Mouse (Mus musculus) testis, postnatal 14 days (tissue): ENCODE results near the gene Nox1.
A peak's percentile ranks its signal among the peaks of the same experiment; 100 is the strongest.

Source experiments
- DNase-seq: peaks from one replicate; pipeline ENCODE4 v3.0.0; 2021; ENCODE audit warnings: low spot score

Nox1 gene

DNA sequence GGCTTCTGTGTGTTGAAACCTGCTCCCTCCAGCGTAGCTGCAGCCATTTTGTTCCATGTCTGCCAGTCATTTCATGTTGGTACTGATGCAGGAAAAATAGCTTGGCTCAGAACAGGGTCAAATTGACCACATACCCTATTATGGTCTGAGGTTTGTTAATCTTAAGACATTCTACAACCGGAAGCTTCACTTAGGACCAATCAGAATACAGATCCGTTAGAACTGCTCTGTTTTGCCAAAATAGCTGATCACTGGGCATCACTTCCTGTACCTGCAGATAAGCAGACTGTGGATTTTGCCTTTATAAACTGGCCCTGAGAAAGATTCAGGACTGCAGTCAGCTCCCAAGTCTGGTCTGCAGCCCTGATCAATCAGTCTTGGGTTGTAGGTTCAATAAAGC lies 93.2 kb downstream of the Nox1 start:
- DNase-seq = no peak

DNA sequence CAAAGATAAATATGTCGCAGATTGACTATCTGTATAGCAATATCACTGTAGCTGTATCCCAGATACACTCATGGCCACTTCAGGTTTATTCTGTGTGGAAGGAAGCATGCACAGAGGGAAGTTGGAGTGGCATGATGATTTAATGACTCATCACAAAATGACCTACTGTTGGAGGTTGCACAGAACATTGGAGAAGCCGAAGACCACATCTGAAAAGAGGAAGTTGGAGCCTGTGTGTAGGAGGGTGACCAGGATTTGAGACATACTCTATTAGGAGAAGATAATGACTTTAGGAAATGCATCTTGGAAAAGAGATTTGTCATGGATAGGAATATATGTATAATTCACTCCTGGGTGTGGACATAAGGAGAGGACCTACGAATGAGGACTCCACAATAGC lies 105.3 kb downstream of the Nox1 start:
- DNase-seq = no peak

DNA sequence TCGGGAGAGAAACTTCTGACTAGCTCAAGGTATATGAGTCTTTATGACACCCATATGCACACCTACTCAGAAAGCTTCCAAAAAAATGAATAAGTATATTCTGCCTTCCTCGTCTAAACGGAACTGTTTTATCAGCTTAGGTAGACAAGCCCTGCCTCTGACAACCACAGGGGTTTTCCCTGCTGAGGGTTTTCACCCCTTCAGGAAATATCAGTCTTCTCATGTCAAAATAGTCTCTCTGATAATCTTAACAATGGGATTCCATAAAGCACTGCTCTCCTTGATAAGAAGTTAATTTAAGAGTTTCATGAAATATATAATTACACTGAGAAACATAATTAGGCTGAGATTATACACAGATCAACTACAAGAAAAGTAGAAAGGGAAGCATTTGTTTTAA lies 110.0 kb downstream of the Nox1 start:
- no peak for DNase-seq

DNA sequence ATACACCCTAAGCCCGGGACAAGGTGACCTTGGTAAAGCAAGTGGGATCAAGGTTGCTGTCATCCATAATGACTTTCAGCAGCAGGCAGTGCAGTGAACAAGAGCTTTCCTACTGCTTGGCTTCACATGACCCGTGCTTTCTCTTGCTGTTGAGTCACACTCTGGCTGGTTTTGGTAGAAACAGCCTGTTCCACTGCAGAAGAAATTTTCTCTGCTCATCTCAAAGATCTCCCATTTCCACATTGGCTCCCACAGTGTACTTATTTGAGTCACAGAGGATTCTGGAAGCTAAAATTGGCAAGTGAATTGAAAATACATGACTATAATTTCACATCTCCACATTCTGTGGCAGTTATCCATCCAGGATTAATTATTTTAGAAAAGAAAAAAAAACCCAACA lies 119.1 kb downstream of the Nox1 start:
- DNase-seq = no peak

DNA sequence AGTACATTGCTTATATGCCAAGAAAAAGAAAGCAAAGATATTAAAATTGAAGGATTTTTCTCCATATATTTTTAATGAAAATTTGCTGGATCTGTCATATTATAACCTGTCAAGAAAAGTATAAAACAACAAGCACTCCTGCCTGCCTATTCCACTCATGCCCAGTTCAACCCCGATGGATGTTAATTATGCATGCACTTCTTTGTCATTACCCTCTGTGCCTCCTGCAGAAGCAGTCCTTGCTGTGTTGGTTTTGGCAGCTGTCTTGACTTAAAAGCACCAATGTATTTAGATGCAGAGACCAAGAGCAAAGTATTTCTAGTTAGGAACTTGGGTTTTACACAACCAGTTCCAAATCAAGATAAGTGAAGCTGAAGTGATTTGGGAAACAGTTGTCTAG lies 136.3 kb downstream of the Nox1 start:
- DNase-seq = no peak

DNA sequence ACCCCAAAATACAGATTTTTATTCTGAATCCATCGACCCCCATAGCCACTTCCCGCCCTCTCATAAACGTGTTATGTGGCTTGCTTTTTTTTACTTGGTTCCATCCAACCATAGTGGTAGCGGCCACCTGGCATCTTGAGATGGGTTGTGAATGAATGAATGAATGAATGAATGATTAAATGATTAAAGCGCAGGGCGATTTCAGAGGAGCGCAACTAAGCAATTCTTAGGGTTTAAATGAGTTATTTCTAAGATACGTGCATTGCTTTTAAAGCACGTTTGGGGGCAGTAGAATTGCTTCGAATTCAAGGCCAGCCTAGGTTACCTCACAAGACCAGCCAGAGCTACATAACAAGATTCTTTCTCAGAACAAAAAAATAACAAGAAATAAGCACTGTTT lies 162.0 kb downstream of the Nox1 start:
- DNase-seq = no peak

DNA sequence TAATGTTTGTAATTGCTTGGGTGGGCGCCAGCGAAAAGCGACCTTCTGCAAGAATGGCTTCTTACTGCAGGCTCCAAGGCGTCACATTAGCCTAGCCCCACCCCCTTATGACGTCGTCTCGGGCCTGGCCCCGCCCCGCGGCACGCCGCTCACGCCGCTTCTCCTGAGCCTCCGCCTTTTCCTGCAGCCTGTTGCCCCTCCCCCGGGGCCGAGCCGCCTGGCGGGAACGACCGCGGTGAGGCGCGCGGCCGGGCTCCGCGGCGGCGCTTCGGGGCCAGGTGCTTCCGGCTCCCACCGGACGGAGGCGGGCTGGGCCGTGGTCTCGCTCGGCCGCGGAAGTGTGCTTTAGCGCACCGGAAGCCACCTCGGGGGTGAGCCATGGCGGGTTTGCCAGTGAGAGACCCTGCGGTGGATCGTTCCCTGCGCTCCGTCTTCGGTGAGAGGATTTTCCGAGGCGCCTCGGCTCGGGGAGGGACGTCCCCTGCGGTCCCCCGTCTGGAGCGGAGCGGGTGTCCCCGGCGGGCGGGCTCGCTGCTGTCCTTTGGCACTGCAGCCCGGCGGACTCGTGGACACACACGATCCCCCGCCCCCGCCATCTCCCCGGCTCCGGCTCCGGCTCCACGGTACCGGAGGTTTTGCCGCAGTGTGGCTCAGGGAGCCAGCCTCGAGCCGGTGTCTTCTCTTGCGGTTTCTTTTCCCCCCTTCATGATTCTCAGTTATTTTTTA lies 162.6 kb downstream of the Nox1 start, which contains the start of gene Cstf2:
Gene Cstf2, plus strand, starts transcription at position 201 of the 726 bp plus-strand sequence.
- peak; percentile 94 for DNase-seq

DNA sequence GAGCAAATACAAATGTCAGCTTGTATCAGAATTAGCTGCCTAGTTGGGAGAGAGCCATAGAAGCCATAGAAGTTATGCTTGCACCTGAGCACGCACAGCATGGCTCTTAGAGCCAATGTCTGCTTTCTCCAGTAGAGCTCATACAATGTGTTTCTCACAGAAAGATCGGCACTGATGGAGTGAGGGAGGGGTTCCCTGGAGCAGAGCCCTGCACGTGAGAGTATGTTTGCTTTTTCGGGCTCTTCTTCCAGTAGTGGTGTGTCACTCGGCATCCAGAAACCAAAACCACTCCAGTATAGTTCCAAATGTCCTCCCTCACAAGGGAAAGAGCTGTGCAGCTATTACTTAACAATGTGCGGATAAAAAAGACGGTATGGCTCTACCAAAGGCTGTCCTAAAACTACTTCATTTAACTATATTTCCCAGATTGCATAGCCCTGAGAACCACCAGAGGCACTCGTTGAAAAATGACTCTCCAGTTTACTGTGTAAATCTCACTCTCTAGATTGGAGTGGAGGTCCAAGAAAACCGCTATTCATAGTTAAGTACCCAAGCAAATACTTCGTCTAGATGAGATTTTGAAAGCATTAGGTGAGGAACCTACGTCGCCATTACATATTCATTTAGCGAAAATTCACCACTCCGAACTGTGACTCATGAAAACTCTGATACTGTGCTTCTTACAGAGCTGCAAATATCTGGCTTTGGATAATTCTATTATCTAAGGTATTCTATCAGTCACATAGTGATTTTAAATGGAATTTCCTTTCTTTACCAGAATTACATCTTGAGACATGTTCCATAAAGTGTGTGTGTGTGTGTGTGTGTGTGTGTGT lies 163.5 kb downstream of the Nox1 start:
- no peak for DNase-seq

DNA sequence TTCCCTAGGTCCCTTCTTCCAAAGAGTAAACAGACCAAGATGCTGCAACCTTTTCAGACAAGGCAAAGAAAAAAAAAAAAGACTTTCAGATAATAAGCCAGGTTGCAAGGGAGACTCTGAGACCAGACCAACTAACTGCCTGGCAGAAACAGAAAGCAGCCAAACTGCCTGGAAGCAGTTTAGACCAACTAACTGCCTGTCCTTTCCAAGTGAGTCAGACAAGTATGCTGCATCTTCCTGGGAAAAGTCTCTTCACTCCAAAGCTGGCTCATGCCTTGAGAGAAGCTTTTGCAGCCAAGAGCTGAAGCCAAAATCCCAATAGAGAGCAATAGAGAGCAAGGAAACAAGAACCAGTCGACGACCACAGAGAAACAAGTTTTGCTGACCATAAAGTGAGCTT lies 164.9 kb downstream of the Nox1 start:
- no peak for DNase-seq

DNA sequence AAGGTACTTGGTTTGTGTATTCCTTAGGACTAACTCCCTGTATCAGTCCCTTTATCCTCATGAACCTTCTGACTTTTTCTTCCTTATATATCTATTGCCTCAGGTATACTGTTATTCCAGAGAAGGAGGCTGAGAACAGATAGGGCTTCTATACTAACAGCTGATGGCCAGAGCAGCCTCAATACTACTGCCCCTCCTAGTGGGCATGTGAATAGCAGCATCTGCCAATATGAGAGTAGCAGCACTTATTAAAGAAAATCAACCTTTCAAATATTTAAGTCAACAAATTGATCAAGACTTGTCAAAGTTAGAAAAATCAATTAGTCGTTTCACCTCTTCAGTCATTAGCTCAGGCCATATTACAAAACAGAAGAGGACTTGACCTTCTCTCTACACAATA lies 172.8 kb downstream of the Nox1 start:
- DNase-seq = no peak
